Mouse (Mus musculus) bone marrow, adult 2 months (tissue): ENCODE data around the gene Gm20547. TPM values are rescaled to one million over a fixed set of nuclear protein-coding genes. Genes with fewer than 3 reads are reported as not detected.
A peak's percentile ranks its signal among the peaks of the same experiment; 100 is the strongest.

ENCODE experiments used
- H3K27ac ChIP-seq: fragments of 200-500 bp; 2 replicates; pipeline ENCODE4 v1.5.1; 2012; ENCODE audit warnings: low read depth, mild to moderate bottlenecking, control low read depth, inconsistent platforms, low read length; ENCODE audit not compliant: control insufficient read depth, poor library complexity, insufficient read depth
- H3K4me1 ChIP-seq: fragments of 200-500 bp; 2 replicates; pipeline ENCODE4 v1.6.1; 2011; ENCODE audit warnings: low read length; ENCODE audit not compliant: control insufficient read depth, insufficient read depth
- H3K4me3 ChIP-seq: fragments of 200-500 bp; replicated peaks from 2 replicates; pipeline ENCODE3; 2011; ENCODE audit warnings: mild to moderate bottlenecking, low read depth, low read length, control low read depth; ENCODE audit not compliant: control insufficient read depth
- CTCF ChIP-seq: fragments of 200-500 bp; IDR thresholded peaks from 2 replicates; pipeline ENCODE4 v1.5.1; 2011; ENCODE audit warnings: low read length, control low read depth; ENCODE audit not compliant: control insufficient read depth, insufficient read depth
- POLR2A ChIP-seq: fragments of 200-500 bp; IDR thresholded peaks from 2 replicates; pipeline ENCODE4 v1.6.1; 2011; ENCODE audit warnings: low read depth, mild to moderate bottlenecking, control low read depth, low read length, borderline replicate concordance; ENCODE audit not compliant: control insufficient read depth
- WGBS: fragments of 180-500 bp; shearing (Covaris S2); methylation state at CpG from one replicate; pipeline ENCODE4 v1.1.7; 2018; 5-methylcytosine and 5-hydroxymethylcytosine counted together
- polyA plus RNA-seq: library from polyadenylated mRNA; stranded (reverse); fragments of >200 nt; gene quantifications from 2 replicates; pipeline ENCODE4 v1.2.4, GENCODE M21; 2011; ENCODE audit warnings: low replicate concordance; ENCODE audit not compliant: missing spikeins, insufficient read depth, insufficient read length

Gm20547 gene
- 2.0 TPM in 1 of 2 replicates, not detected in the other for polyA plus RNA-seq

GRCm38 (mm10) chr17:34881683-34882310 is at the start of gene Gm20547:
Gene Gm20547, minus strand, starts transcription at chr17:34882042.
- Histone ChIP-seq H3K4me3 (no peak within 1 kb of the TSS), H3K4me1 (no peaks in the 10 kb centered on the region; the same call in 1 of the 2 replicates), H3K27ac (no peak within 1 kb of the TSS)
- no peak for TF ChIP-seq CTCF
- TF ChIP-seq POLR2A = no peak
- WGBS = 86% methylated on average over 15 of the region's 15 CpGs

- H3K4me3 ChIP-seq = peak within 1 kb of the TSS; percentile 89
- under 1% methylated on average over 38 of the region's 38 CpGs for WGBS
- peaks cover 7% of the 10 kb centered on the region; the same call in 1 of the 2 replicates for H3K4me1 ChIP-seq
- H3K27ac ChIP-seq = peak within 1 kb of the TSS; percentile 57
- TF ChIP-seq CTCF = peak; percentile 65
- peak; percentile 87 for TF ChIP-seq POLR2A
These were observed 49.4 kb upstream of the Gm20547 start, which contains the start of gene Neu1 for GRCm38 (mm10) chr17:34931061-34931734. Gene Neu1, plus strand, starts transcription at chr17:34931253.

GRCm38 (mm10) chr17:34928841-34929240 is 47.0 kb upstream of the Gm20547 start:
- WGBS = 85% methylated on average over 4 of the region's 4 CpGs
- Histone ChIP-seq H3K27ac (no peak overlapping the region), H3K4me3 (no peak overlapping the region), H3K4me1 (no peaks in the 10 kb centered on the region; the same call in 1 of the 2 replicates)
- no peak for TF ChIP-seq POLR2A
- no peak for TF ChIP-seq CTCF

GRCm38 (mm10) chr17:34927306-34928019 is 45.6 kb upstream of the Gm20547 start:
- WGBS = 89% methylated on average over 18 of the region's 18 CpGs
- Histone ChIP-seq H3K4me3 (no peak overlapping the region), H3K4me1 (no peaks in the 10 kb centered on the region; the same call in 1 of the 2 replicates), H3K27ac (no peak overlapping the region)
- TF ChIP-seq CTCF (no peak), POLR2A (no peak)

- H3K4me1 ChIP-seq = no peaks in the 10 kb centered on the region; the same call in 1 of the 2 replicates
- 32% methylated on average over 5 of the region's 5 CpGs for WGBS
- H3K4me3 ChIP-seq = no peak overlapping the region
- TF ChIP-seq POLR2A = no peak
- TF ChIP-seq CTCF = no peak
- H3K27ac ChIP-seq = no peak overlapping the region
These were observed 42.4 kb upstream of the Gm20547 start for GRCm38 (mm10) chr17:34924258-34924657.

GRCm38 (mm10) chr17:34922939-34923338 is 41.1 kb upstream of the Gm20547 start:
- WGBS = 58% methylated on average over 6 of the region's 6 CpGs
- TF ChIP-seq CTCF (no peak), POLR2A (no peak)

GRCm38 (mm10) chr17:34917188-34917587 is 35.3 kb upstream of the Gm20547 start:
- 55% methylated on average over 9 of the region's 9 CpGs for WGBS

More at GRCm38 (mm10) chr17:34922939-34923338, 41.1 kb upstream of the Gm20547 start:
- H3K4me3 ChIP-seq = no peak overlapping the region
- no peaks in the 10 kb centered on the region; the same call in 1 of the 2 replicates for H3K4me1 ChIP-seq
- no peak overlapping the region for H3K27ac ChIP-seq

More at GRCm38 (mm10) chr17:34917188-34917587, 35.3 kb upstream of the Gm20547 start:
- Histone ChIP-seq H3K4me3 (no peak overlapping the region), H3K27ac (no peak overlapping the region), H3K4me1 (no peaks in the 10 kb centered on the region; the same call in 1 of the 2 replicates)
- TF ChIP-seq POLR2A = no peak
- no peak for TF ChIP-seq CTCF
